In genomic region chr12:118754076-118754475, GRCm38 (mm10) we compare ENCODE assay signal across 17 mouse cellular contexts.
"Had no signal": no experiment of that assay in that cellular context is flagged by ENCODE, and none has a peak within 500 bp of the region (broad histone marks: within the 10 kb centered on the region; RNA-seq: fewer than 3 reads in every experiment).

No protein-coding gene starts in this region.

- H3K9me3 ChIP-seq: neural tube, embryonic 12.5 days; neural tube, embryonic 13.5 days; neural tube, embryonic 15.5 days; stomach, embryonic 15.5 days had no signal

- H3K27ac ChIP-seq: neural tube, embryonic 12.5 days; neural tube, embryonic 13.5 days; neural tube, embryonic 15.5 days; stomach, embryonic 15.5 days; stomach, postnatal 0 days had no signal

- H3K9ac ChIP-seq: neural tube, embryonic 12.5 days; neural tube, embryonic 13.5 days; neural tube, embryonic 15.5 days; stomach, embryonic 15.5 days had no signal

- H3K4me1 ChIP-seq: neural tube, embryonic 12.5 days; neural tube, embryonic 13.5 days; stomach, embryonic 15.5 days had no signal

- H3K27me3 ChIP-seq: neural tube, embryonic 12.5 days; neural tube, embryonic 15.5 days; stomach, embryonic 15.5 days had no signal

- H3K4me3 ChIP-seq: neural tube, embryonic 12.5 days; neural tube, embryonic 13.5 days; neural tube, embryonic 15.5 days; stomach, embryonic 15.5 days had no signal

- H3K4me2 ChIP-seq: neural tube, embryonic 12.5 days; neural tube, embryonic 13.5 days; neural tube, embryonic 15.5 days; stomach, embryonic 15.5 days had no signal

- DNase-seq: retina, postnatal 1 day; right cerebral cortex, adult 18-20 months; right cerebral cortex, postnatal 14 days; right cerebral cortex, postnatal 25 days; right cerebral cortex, postnatal 4 days; spleen, adult 18-20 months; thymus, adult 18-20 months; thymus, adult 2 months; thymus, postnatal 14 days; thymus, postnatal 25 days; thymus, postnatal 36 days; thymus, postnatal 4 days had no signal

- H3K36me3 ChIP-seq: neural tube, embryonic 12.5 days; neural tube, embryonic 13.5 days; neural tube, embryonic 15.5 days; stomach, embryonic 15.5 days had no signal
